ENCODE assay signal across 22 mouse cellular contexts in genomic region chr10:55591013-55591412, GRCm38 (mm10).
DNase-seq lines count a peak whose midpoint lies in the region; ATAC-seq and TF ChIP-seq lines count a peak whose summit lies in the region.
"Had no signal": no experiment of that assay in that cellular context is flagged by ENCODE, and none has a peak within 500 bp of the region (broad histone marks: within the 10 kb centered on the region; RNA-seq: fewer than 3 reads in every experiment).

No protein-coding gene starts in this region.

- no peaks in the 10 kb centered on the region for H3K36me3 ChIP-seq in midbrain, postnatal 0 days (ENCODE audit: insufficient read depth, low read length)
- H3K36me3 ChIP-seq in midbrain, embryonic 13.5 days, result no peaks in the 10 kb centered on the region
- no peaks in the 10 kb centered on the region for H3K36me3 ChIP-seq in hindbrain, embryonic 13.5 days
- no peaks in the 10 kb centered on the region for H3K36me3 ChIP-seq in neural tube, embryonic 14.5 days (ENCODE audit: control insufficient read depth, insufficient read depth, low read length)
- H3K36me3 ChIP-seq: embryonic facial prominence, embryonic 13.5 days; heart, embryonic 12.5 days; intestine, embryonic 15.5 days; limb, embryonic 15.5 days had no signal

- no peaks in the 10 kb centered on the region for H3K27me3 ChIP-seq in midbrain, postnatal 0 days (ENCODE audit: insufficient read depth, low read length)
- H3K27me3 ChIP-seq in midbrain, embryonic 13.5 days, result no peaks in the 10 kb centered on the region
- H3K27me3 ChIP-seq in hindbrain, embryonic 13.5 days, result no peaks in the 10 kb centered on the region
- H3K27me3 ChIP-seq in neural tube, embryonic 14.5 days (ENCODE audit: control insufficient read depth, insufficient read depth, low read length), result no peaks in the 10 kb centered on the region
- H3K27me3 ChIP-seq: embryonic facial prominence, embryonic 13.5 days; heart, embryonic 12.5 days; intestine, embryonic 15.5 days; limb, embryonic 15.5 days had no signal

- H3K4me1 ChIP-seq in midbrain, postnatal 0 days (ENCODE audit: insufficient read depth, low read length), result no peaks in the 10 kb centered on the region
- H3K4me1 ChIP-seq in midbrain, embryonic 13.5 days (replicated peaks), result 0 out of 2 replicates have a peak, but pooled peaks cover 3% of the 10 kb centered on the region
- H3K4me1 ChIP-seq in hindbrain, embryonic 13.5 days (replicated peaks), result no peaks in the 10 kb centered on the region
- H3K4me1 ChIP-seq in neural tube, embryonic 14.5 days (ENCODE audit: control insufficient read depth, insufficient read depth, low read length), result no peaks in the 10 kb centered on the region
- H3K4me1 ChIP-seq: embryonic facial prominence, embryonic 13.5 days; heart, embryonic 12.5 days; intestine, embryonic 15.5 days; limb, embryonic 15.5 days had no signal

- H3K4me3 ChIP-seq in midbrain, postnatal 0 days (ENCODE audit: low read depth, low read length), result no peak overlapping the region
- H3K4me3 ChIP-seq in midbrain, embryonic 13.5 days (replicated peaks), result no peak overlapping the region
- no peak overlapping the region for H3K4me3 ChIP-seq in hindbrain, embryonic 13.5 days
- no peak overlapping the region for H3K4me3 ChIP-seq in neural tube, embryonic 14.5 days (ENCODE audit: low read depth, low read length)
- H3K4me3 ChIP-seq: embryonic facial prominence, embryonic 13.5 days; gastrocnemius, adult 2 months; heart, embryonic 12.5 days; intestine, embryonic 15.5 days; limb, embryonic 15.5 days had no signal

- peak; percentile 2 for DNase-seq in midbrain, postnatal 0 days (ENCODE audit: low spot score)
- DNase-seq in adrenal gland, postnatal 14 days, result peak; percentile 56
- DNase-seq in right cerebral cortex, postnatal 25 days, result no peak
- DNase-seq: cerebellum, adult 18-20 months; forebrain, postnatal 0 days; gastrocnemius, adult 2 months; heart, adult 11 months; heart, postnatal 14 days; kidney, adult 9 months; kidney, postnatal 36 days; right cerebral cortex, postnatal 4 days; thymus, adult 2 months had no signal

- no peaks in the 10 kb centered on the region for H3K9me3 ChIP-seq in midbrain, postnatal 0 days (ENCODE audit: low read length)
- H3K9me3 ChIP-seq in midbrain, embryonic 13.5 days, result no peaks in the 10 kb centered on the region
- no peaks in the 10 kb centered on the region for H3K9me3 ChIP-seq in hindbrain, embryonic 13.5 days
- no peaks in the 10 kb centered on the region for H3K9me3 ChIP-seq in neural tube, embryonic 14.5 days (ENCODE audit: control insufficient read depth, low read length)
- H3K9me3 ChIP-seq: embryonic facial prominence, embryonic 13.5 days; heart, embryonic 12.5 days; intestine, embryonic 15.5 days; limb, embryonic 15.5 days had no signal

- no peak overlapping the region for H3K4me2 ChIP-seq in midbrain, postnatal 0 days (ENCODE audit: low read depth, low read length, poor library complexity, severe bottlenecking)
- no peak overlapping the region for H3K4me2 ChIP-seq in midbrain, embryonic 13.5 days (replicated peaks)
- H3K4me2 ChIP-seq in hindbrain, embryonic 13.5 days, result no peak overlapping the region
- H3K4me2 ChIP-seq in neural tube, embryonic 14.5 days (ENCODE audit: low read depth, low read length), result no peak overlapping the region
- H3K4me2 ChIP-seq: embryonic facial prominence, embryonic 13.5 days; heart, embryonic 12.5 days; intestine, embryonic 15.5 days; limb, embryonic 15.5 days had no signal

- ATAC-seq in midbrain, postnatal 0 days (ENCODE audit: low FRiP score), result no peak
- no peak for ATAC-seq in midbrain, embryonic 13.5 days
- ATAC-seq in hindbrain, embryonic 13.5 days (ENCODE audit: low FRiP score), result no peak; the same call in 1 of the 2 replicates
- peak; percentile 44; the same call in 1 of the 2 replicates for ATAC-seq in neural tube, embryonic 14.5 days (ENCODE audit: low read depth)
- ATAC-seq in erythroblast, adult 5-6 weeks (replicated peaks; ENCODE audit: low FRiP score, poor library complexity, severe bottlenecking), result no peak
- ATAC-seq: forebrain, postnatal 0 days; intestine, embryonic 15.5 days; lung, postnatal 0 days; midbrain, embryonic 16.5 days had no signal

- H3K27ac ChIP-seq in midbrain, postnatal 0 days (ENCODE audit: low read depth, low read length), result no peak overlapping the region
- H3K27ac ChIP-seq in midbrain, embryonic 13.5 days, result no peak overlapping the region
- H3K27ac ChIP-seq in hindbrain, embryonic 13.5 days, result 0 out of 2 replicates have a peak overlapping the region, but pooled peaks have one; percentile 6
- no peak overlapping the region for H3K27ac ChIP-seq in neural tube, embryonic 14.5 days (ENCODE audit: low read depth, low read length)
- H3K27ac ChIP-seq: embryonic facial prominence, embryonic 13.5 days; gastrocnemius, adult 2 months; intestine, embryonic 15.5 days; limb, embryonic 15.5 days had no signal

- WGBS in midbrain, postnatal 0 days, result 76% methylated on average over 7 of the region's 7 CpGs
- 73% methylated on average over 7 of the region's 7 CpGs for WGBS in midbrain, embryonic 13.5 days
- WGBS in hindbrain, embryonic 13.5 days, result 41% methylated on average over 7 of the region's 7 CpGs
- 25% methylated on average over 7 of the region's 7 CpGs for WGBS in neural tube, embryonic 14.5 days

- no peak for TF ChIP-seq CTCF in midbrain, postnatal 0 days (IDR thresholded peaks at IDR 0.05)

- H3K9ac ChIP-seq in midbrain, postnatal 0 days (replicated peaks; ENCODE audit: low read length, poor library complexity, severe bottlenecking), result no peak overlapping the region
- no peak overlapping the region for H3K9ac ChIP-seq in midbrain, embryonic 13.5 days (replicated peaks)
- no peak overlapping the region for H3K9ac ChIP-seq in hindbrain, embryonic 13.5 days
- H3K9ac ChIP-seq in neural tube, embryonic 14.5 days (replicated peaks; ENCODE audit: low read depth, low read length), result no peak overlapping the region
- H3K9ac ChIP-seq: embryonic facial prominence, embryonic 13.5 days; forebrain, postnatal 0 days; heart, embryonic 12.5 days; intestine, embryonic 15.5 days; limb, embryonic 15.5 days had no signal
